Mouse (Mus musculus): ENCODE measurements at regions not wholly inside any gene's neighbourhood (a gene's known extent, or its start where the extent isn't known, plus 50 kb on each side); places are given as distances from the start of the nearest gene placed in this dataset.

DNA sequence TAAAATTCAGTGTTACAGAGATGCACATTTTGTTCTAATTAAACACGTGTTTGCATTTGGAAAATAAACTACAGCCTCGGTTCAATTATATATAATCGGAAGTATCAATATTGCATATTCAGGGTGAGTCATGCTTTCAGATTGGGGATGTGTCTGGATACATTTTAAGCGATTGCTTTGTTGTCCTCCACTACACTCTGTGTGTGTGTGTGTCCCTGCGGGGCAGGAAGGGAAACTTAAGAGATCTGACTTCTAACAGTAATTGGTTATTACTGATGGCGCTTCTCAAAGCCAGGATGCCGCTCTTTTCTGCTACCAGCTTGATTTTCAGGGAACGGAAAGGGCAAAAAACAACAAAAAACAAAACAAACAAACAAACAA is 409.3 kb downstream of the Rnd3 start:
- no peak for TF ChIP-seq POLR2A (IDR thresholded peaks at IDR 0.05; ENCODE audit: borderline replicate concordance, extremely low read depth, low read depth, low read length)
- no peak for TF ChIP-seq CTCF (IDR thresholded peaks at IDR 0.05; ENCODE audit: insufficient read depth, low read length)

All from lung, adult 2 months (tissue).